Mouse (Mus musculus) MEL (cell line): ENCODE results near the gene Ugt1a2. TPM values are rescaled to one million over a fixed set of nuclear protein-coding genes. Genes with fewer than 3 reads are reported as not detected.

ENCODE experiments used
- DNase-seq: peaks from one replicate; pipeline ENCODE4 v3.0.0; 2011; ENCODE audit warnings: low read depth, low spot score
- H3K27ac ChIP-seq: 2 replicates; pipeline ENCODE4 v1.5.1; 2012; ENCODE audit warnings: low read depth, mild to moderate bottlenecking, control low read depth, low read length, moderate library complexity; ENCODE audit not compliant: control insufficient read depth
- H3K27me3 ChIP-seq, 2 experiments: fragments of 150-350 bp in 1 of 2; sonication (generic) in 1 of 2; 2 replicates each; pipeline ENCODE4 v1.6.1; 2012; ENCODE audit warnings: low read length in 2 of 2, mild to moderate bottlenecking in 2 of 2, improper control_type of control experiment in 1 of 2, moderate library complexity in 1 of 2; ENCODE audit not compliant: insufficient read depth in 2 of 2, control insufficient read depth in 1 of 2
- H3K36me3 ChIP-seq, 2 experiments: 2 replicates each; pipeline ENCODE4 v1.6.1; 2012 to 2014; ENCODE audit warnings: low read length in 2 of 2, improper control_type of control experiment in 1 of 2, inconsistent platforms in 1 of 2, mild to moderate bottlenecking in 1 of 2; ENCODE audit not compliant: insufficient read depth in 2 of 2, control insufficient read depth in 1 of 2
- H3K4me1 ChIP-seq, 2 experiments: fragments of 150-350 bp in 1 of 2; sonication (generic) in 1 of 2; 2 replicates each; pipeline ENCODE4 v1.6.1; 2012; ENCODE audit warnings: low read length in 2 of 2, improper control_type of control experiment in 1 of 2, mild to moderate bottlenecking in 1 of 2; ENCODE audit not compliant: insufficient read depth in 2 of 2, control insufficient read depth in 1 of 2
- H3K4me3 ChIP-seq, 2 experiments: fragments of 150-350 bp in 1 of 2; sonication (generic) in 1 of 2; 2 replicates each; pipeline ENCODE4 v1.5.1; 2012; ENCODE audit warnings: low read depth in 2 of 2, low read length in 2 of 2, mild to moderate bottlenecking in 2 of 2, moderate library complexity in 2 of 2, control low read depth in 1 of 2, improper control_type of control experiment in 1 of 2; ENCODE audit not compliant: control insufficient read depth in 1 of 2, insufficient read depth in 1 of 2
- H3K79me2 ChIP-seq: 2 replicates; pipeline ENCODE4 v1.6.1; 2012; ENCODE audit warnings: mild to moderate bottlenecking, low read length, moderate library complexity; ENCODE audit not compliant: control insufficient read depth, poor library complexity, insufficient read depth
- H3K9ac ChIP-seq: 2 replicates; pipeline ENCODE4 v1.6.1; 2012; ENCODE audit warnings: low read depth, mild to moderate bottlenecking, control low read depth, low read length, moderate library complexity; ENCODE audit not compliant: control insufficient read depth, poor library complexity, severe bottlenecking
- H3K9me3 ChIP-seq: fragments of 150-350 bp; sonication (generic); replicated peaks from 2 replicates; pipeline ENCODE4 v1.6.1; 2012; ENCODE audit warnings: mild to moderate bottlenecking, low read length, improper control_type of control experiment, moderate library complexity; ENCODE audit not compliant: insufficient read depth
- CHD1 ChIP-seq: IDR thresholded peaks from 2 replicates; pipeline ENCODE4 v1.6.1; 2012; ENCODE audit warnings: low read depth, mild to moderate bottlenecking, inconsistent platforms, low read length, improper control_type of control experiment
- CTCF ChIP-seq, 3 experiments: IDR thresholded peaks in 2 of 3; conservative IDR thresholded peaks in 1 of 3; 2 replicates each; pipeline ENCODE4 v1.5.1; 2011 to 2012; ENCODE audit warnings: low read length in 3 of 3, low read depth in 2 of 3, mild to moderate bottlenecking in 2 of 3, improper control_type of control experiment in 1 of 3, inconsistent platforms in 1 of 3, mixed read lengths in 1 of 3, moderate library complexity in 1 of 3; ENCODE audit not compliant: control insufficient read depth in 1 of 3, insufficient read depth in 1 of 3, poor library complexity in 1 of 3, severe bottlenecking in 1 of 3
- ELF1 ChIP-seq: IDR thresholded peaks from 2 replicates; pipeline ENCODE4 v1.6.1; 2014; ENCODE audit warnings: low read depth, mild to moderate bottlenecking, inconsistent platforms, low read length, improper control_type of control experiment, moderate library complexity
- EP300 ChIP-seq, 2 experiments: IDR thresholded peaks; 2 replicates each; pipeline ENCODE4 v1.6.1; 2011; ENCODE audit warnings: improper control_type of control experiment in 2 of 2, low read length in 2 of 2, low read depth in 1 of 2, mild to moderate bottlenecking in 1 of 2
- GATA1 ChIP-seq: IDR thresholded peaks from 2 replicates; pipeline ENCODE4 v1.6.1; 2011; ENCODE audit warnings: low read depth, low read length, improper control_type of control experiment
- JUND ChIP-seq: IDR thresholded peaks from 2 replicates; pipeline ENCODE4 v1.6.1; 2011; ENCODE audit warnings: low read depth, mild to moderate bottlenecking, improper control_type of control experiment, low read length
- KAT2A ChIP-seq: conservative IDR thresholded peaks from 2 replicates; pipeline ENCODE4 v1.6.1; 2012; ENCODE audit warnings: low read depth, low read length, improper control_type of control experiment, inconsistent platforms
- MAX ChIP-seq: IDR thresholded peaks from 2 replicates; pipeline ENCODE4 v1.6.1; 2011; ENCODE audit warnings: low read length, improper control_type of control experiment
- MXI1 ChIP-seq: IDR thresholded peaks from 2 replicates; pipeline ENCODE4 v1.6.1; 2011; ENCODE audit warnings: mild to moderate bottlenecking, low read depth, low read length, improper control_type of control experiment
- MYC ChIP-seq: IDR thresholded peaks from 2 replicates; pipeline ENCODE4 v1.6.1; 2011; ENCODE audit warnings: low read depth, mild to moderate bottlenecking, low read length, improper control_type of control experiment, moderate library complexity
- POLR2A ChIP-seq, 2 experiments: IDR thresholded peaks; 2 replicates each; pipeline ENCODE4 v1.6.1; 2011 to 2012; ENCODE audit warnings: low read length in 2 of 2, mild to moderate bottlenecking in 2 of 2, control low read depth in 1 of 2, improper control_type of control experiment in 1 of 2, low read depth in 1 of 2, moderate library complexity in 1 of 2; ENCODE audit not compliant: control insufficient read depth in 1 of 2, insufficient read depth in 1 of 2, poor library complexity in 1 of 2
- POLR2AphosphoS2 ChIP-seq: IDR thresholded peaks from 2 replicates; pipeline ENCODE4 v1.6.1; 2011; ENCODE audit warnings: low read length, improper control_type of control experiment
- SIN3A ChIP-seq: IDR thresholded peaks from 2 replicates; pipeline ENCODE4 v1.6.1; 2012; ENCODE audit warnings: low read length, improper control_type of control experiment, inconsistent platforms
- SMC3 ChIP-seq: IDR thresholded peaks from 2 replicates; pipeline ENCODE4 v1.6.1; 2011; ENCODE audit warnings: low read depth, low read length, improper control_type of control experiment
- TAL1 ChIP-seq: IDR thresholded peaks from 2 replicates; pipeline ENCODE4 v1.6.1; 2012; ENCODE audit warnings: mild to moderate bottlenecking, inconsistent platforms, low read length, moderate library complexity, mixed read lengths
- TBP ChIP-seq: IDR thresholded peaks from 2 replicates; pipeline ENCODE4 v1.8.0; 2011; ENCODE audit warnings: low read depth, low read length, improper control_type of control experiment
- UBTF ChIP-seq: IDR thresholded peaks from 2 replicates; pipeline ENCODE4 v1.6.1; 2012; ENCODE audit warnings: low read depth, mild to moderate bottlenecking, inconsistent platforms, low read length, improper control_type of control experiment, moderate library complexity, borderline replicate concordance; ENCODE audit not compliant: insufficient read depth
- USF1 ChIP-seq: IDR thresholded peaks from 2 replicates; pipeline ENCODE4 v1.6.1; 2014; ENCODE audit warnings: low read depth, mild to moderate bottlenecking, inconsistent platforms, low read length, improper control_type of control experiment, moderate library complexity
- USF2 ChIP-seq, 2 experiments: IDR thresholded peaks; 2 replicates each; pipeline ENCODE4 v1.6.1; 2011 to 2012; ENCODE audit warnings: improper control_type of control experiment in 2 of 2, low read length in 2 of 2, borderline replicate concordance in 1 of 2, inconsistent platforms in 1 of 2, low read depth in 1 of 2, mild to moderate bottlenecking in 1 of 2; ENCODE audit not compliant: insufficient read depth in 1 of 2
- ZC3H11A ChIP-seq: IDR thresholded peaks from 2 replicates; pipeline ENCODE4 v1.6.1; 2012; ENCODE audit warnings: low read depth, mild to moderate bottlenecking, inconsistent platforms, low read length, improper control_type of control experiment
- ZMIZ1 ChIP-seq: IDR thresholded peaks from 2 replicates; pipeline ENCODE4 v1.6.1; 2012; ENCODE audit warnings: low read depth, mild to moderate bottlenecking, inconsistent platforms, low read length, improper control_type of control experiment, moderate library complexity
- ZNF384 ChIP-seq: IDR thresholded peaks from 2 replicates; pipeline ENCODE4 v1.6.1; 2012; ENCODE audit warnings: low read depth, mild to moderate bottlenecking, inconsistent platforms, low read length, improper control_type of control experiment
- polyA plus RNA-seq, 2 experiments: library from polyadenylated mRNA; stranded (reverse) in 1 of 2; unstranded in 1 of 2; fragments of >175 nt in 1 of 2; fragments of >200 nt in 1 of 2; gene quantifications; 2 replicates each; pipeline versions ENCODE4 v1.2.1 to v1.2.4; 2012; ENCODE audit warnings: low replicate concordance in 2 of 2, low read depth in 1 of 2; ENCODE audit not compliant: insufficient read length in 2 of 2, insufficient read depth in 1 of 2, missing spikeins in 1 of 2
- total RNA-seq: library from RNA; depleted of rRNA; stranded (reverse); fragments of 300-350 nt; gene quantifications from 2 replicates; pipeline ENCODE4 v1.2.3, GENCODE M21; 2012

The Ugt1a2 gene
- total and polyA plus RNA-seq, 3 experiments: not detected

DNA sequence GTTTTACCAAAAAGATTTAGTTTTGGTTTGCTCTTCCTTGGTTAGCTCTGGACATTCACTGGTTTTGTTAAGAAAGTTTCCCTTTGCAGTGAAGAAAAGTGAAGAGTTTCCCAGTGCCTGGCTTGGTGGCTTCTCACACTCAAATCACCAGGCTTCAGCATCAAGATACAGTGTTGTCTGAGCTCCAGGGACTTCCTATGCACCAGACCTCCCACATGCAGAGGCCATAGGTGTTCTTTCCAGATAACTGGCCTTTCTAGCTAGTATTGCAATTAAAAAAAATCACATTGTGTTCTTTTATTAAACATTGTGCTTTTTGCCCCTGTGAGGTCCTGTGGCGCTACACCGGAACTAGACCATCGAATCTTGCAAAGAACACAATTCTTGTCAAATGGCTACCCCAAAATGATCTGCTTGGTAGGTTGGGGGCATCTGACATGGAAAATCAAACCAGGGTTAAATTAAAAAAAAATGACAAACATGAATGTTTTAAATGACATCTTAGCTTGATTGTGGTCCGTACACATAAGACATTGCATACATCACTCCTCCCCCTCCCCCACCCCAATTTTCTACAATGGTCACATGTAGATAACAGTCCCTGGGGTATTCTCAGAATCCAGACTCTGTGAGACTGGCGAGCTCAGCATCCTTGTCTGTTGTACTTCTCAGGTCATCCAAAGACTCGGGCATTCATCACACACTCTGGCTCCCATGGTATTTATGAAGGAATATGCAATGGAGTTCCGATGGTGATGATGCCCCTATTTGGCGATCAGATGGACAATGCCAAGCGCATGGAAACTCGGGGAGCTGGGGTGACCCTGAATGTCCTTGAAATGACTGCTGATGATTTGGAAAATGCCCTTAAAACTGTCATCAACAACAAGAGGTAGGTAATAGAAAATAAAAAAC is 15.3 kb downstream of the Ugt1a2 start:
- Histone ChIP-seq H3K9me3 (no peaks in the 10 kb centered on the region), H3K36me3 (no peaks in the 10 kb centered on the region)
- DNase-seq: peak; percentile 8

DNA sequence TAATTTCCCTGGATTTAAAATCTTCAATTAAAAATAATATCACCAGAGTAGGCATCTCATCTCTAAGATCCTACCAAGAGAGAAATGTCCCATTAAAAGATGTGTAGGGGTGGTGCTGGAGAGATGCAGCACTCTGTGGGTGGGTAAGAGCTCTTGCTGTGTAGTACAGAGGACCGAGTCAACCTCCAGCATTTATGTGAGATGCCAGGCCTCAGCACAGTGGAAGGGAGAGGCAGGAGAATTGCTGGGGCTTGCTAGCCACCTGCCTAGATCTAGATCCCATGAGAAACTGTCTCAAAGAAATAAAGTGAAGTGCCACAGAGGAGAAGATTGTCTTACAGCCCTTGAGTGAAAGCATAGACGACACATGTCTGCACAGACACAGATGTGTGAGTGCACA is 16.1 kb downstream of the Ugt1a2 start:
- Histone ChIP-seq H3K4me3 (no peak overlapping the region), H3K4me1 (no peaks in the 10 kb centered on the region), H3K27me3 (no peaks in the 10 kb centered on the region), H3K9ac (no peak overlapping the region), H3K79me2 (no peaks in the 10 kb centered on the region), H3K9me3 (no peaks in the 10 kb centered on the region), H3K36me3 (no peaks in the 10 kb centered on the region), H3K27ac (no peak overlapping the region)
- DNase-seq: peak; percentile 4
- no peak for TF ChIP-seq ZMIZ1
- TF ChIP-seq ZNF384: no peak
- no peak for TF ChIP-seq KAT2A
- no peak for TF ChIP-seq USF2 (IDR thresholded peaks at IDR 0.05; ENCODE audit: borderline replicate concordance in 1 of 2, insufficient read depth in 1 of 2, low read depth in 1 of 2, low read length in 2 of 2)
- no peak for TF ChIP-seq TBP
- TF ChIP-seq TAL1: no peak
- no peak for TF ChIP-seq CHD1
- TF ChIP-seq ZC3H11A: no peak

More for the DNA sequence above, 15.3 kb downstream of the Ugt1a2 start:
- Histone ChIP-seq H3K27ac (no peak overlapping the region), H3K4me1 (no peaks in the 10 kb centered on the region), H3K27me3 (no peaks in the 10 kb centered on the region), H3K79me2 (no peaks in the 10 kb centered on the region), H3K4me3 (no peak overlapping the region)
- TF ChIP-seq POLR2A (IDR thresholded peaks at IDR 0.05; ENCODE audit: control insufficient read depth in 1 of 2, insufficient read depth in 1 of 2, low read depth in 1 of 2, low read length in 2 of 2, poor library complexity in 1 of 2) (no peak), ELF1 (no peak), TBP (no peak), ZMIZ1 (no peak), CTCF (IDR thresholded peaks at IDR 0.05 in 2 of 3, conservative IDR thresholded peaks at IDR 0.05 in 1 of 3; ENCODE audit: control insufficient read depth in 1 of 3, insufficient read depth in 1 of 3, low read depth in 2 of 3, low read length in 3 of 3, poor library complexity in 1 of 3, severe bottlenecking in 1 of 3) (no peak), TAL1 (no peak), POLR2AphosphoS2 (no peak), SMC3 (no peak), UBTF (no peak), ZC3H11A (no peak), MAX (no peak), USF1 (no peak), SIN3A (no peak), MXI1 (no peak), GATA1 (no peak), MYC (no peak), JUND (no peak), EP300 (IDR thresholded peaks at IDR 0.05; ENCODE audit: low read depth in 1 of 2, low read length in 2 of 2) (no peak)
- TF ChIP-seq, all 39 proteins: peak for 0
- H3K9ac ChIP-seq: no peak overlapping the region
